Mouse (Mus musculus): ENCODE measurements around the gene Cryba4. TPM values are rescaled to one million over a fixed set of nuclear protein-coding genes. Genes with fewer than 3 reads are reported as not detected.

Gene Cryba4
- total and polyA plus RNA-seq, 2 experiments from 2014 or later = 2.4 TPM; not detected in 1

DNA sequence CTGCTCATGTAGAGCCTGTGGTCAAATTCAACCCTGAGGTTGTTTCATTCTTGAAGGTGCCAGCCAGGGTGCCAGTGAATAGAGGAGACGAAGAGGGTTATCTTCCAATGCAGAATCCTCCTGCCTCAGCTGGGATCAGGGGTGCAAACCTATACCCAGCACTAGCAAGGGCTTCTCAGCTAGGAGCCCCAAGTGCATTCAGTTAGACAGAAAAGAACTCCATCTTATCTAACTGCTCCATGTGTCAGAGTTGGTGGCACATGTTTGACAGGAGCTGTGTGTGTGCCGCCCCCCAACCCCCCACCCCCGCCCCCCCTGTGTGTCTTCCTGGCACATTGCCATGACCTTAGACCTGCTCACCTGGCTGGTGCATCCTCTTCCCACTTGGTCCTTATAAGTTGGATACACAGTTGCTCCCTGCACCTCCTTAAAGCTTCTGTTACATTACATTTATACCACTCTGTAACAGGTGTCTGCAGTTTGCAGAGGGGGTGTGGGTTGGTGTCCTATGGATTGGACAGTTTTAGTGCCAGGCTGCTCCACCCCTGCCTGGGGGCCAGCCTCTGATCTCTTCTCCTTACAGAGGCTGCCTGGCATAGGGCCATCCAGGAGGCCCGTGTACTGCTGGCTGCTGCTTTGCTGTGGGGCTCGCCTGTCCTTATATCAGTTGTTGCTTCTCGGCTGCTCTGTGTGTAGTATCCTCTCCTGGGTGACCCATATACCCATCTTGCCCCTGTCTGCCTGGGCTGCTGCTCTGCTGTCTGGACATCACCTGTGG is 44.3 kb upstream of the Cryba4 start:
- H3K4me3 ChIP-seq (ENCODE audit: low read depth, low read length) = no peak overlapping the region
- ATAC-seq = no peak
- H3K27me3 ChIP-seq (ENCODE audit: insufficient read depth, low read length) = no peaks in the 10 kb centered on the region
- no peak for DNase-seq
- H3K4me2 ChIP-seq (ENCODE audit: low read depth) = no peak overlapping the region
- 61% methylated on average over 6 of the region's 6 CpGs for WGBS
- H3K4me1 ChIP-seq (ENCODE audit: insufficient read depth) = no peaks in the 10 kb centered on the region
- H3K9ac ChIP-seq = no peak overlapping the region
- no peaks in the 10 kb centered on the region for H3K9me3 ChIP-seq (ENCODE audit: low read length)
- no peak overlapping the region for H3K27ac ChIP-seq (ENCODE audit: low read depth, low read length)
- no peak for TF ChIP-seq CTCF (IDR thresholded peaks at IDR 0.05; ENCODE audit: low read depth)
- no peaks in the 10 kb centered on the region for H3K36me3 ChIP-seq (ENCODE audit: insufficient read depth)

DNA sequence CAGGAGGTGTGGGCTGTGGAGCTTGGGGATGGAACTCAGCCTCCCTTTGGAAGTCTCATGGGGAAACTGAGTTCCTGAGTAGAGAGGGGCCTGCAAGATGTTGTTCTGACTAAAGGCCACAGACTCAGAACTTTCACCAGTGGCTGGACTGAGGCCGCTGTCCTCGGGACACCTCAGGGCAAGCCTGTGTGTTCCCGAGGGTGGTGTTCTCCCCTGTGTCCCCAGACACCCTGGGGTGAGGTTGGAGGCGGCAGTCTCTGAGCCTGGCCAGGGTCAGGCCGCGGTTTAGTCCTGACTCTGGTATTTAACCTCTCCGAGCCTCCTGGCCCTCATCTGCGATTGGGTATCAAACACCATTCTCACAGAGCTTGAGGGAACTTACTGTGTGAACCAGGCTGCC is 43.2 kb upstream of the Cryba4 start:
- H3K9me3 ChIP-seq (ENCODE audit: low read length) = no peaks in the 10 kb centered on the region
- no peak overlapping the region for H3K27ac ChIP-seq (ENCODE audit: low read depth, low read length)
- no peak overlapping the region for H3K4me3 ChIP-seq (ENCODE audit: low read depth, low read length)
- no peaks in the 10 kb centered on the region for H3K4me1 ChIP-seq (ENCODE audit: insufficient read depth)
- ATAC-seq = no peak
- no peaks in the 10 kb centered on the region for H3K27me3 ChIP-seq (ENCODE audit: insufficient read depth, low read length)
- H3K4me2 ChIP-seq (ENCODE audit: low read depth) = no peak overlapping the region
- H3K36me3 ChIP-seq (ENCODE audit: insufficient read depth) = no peaks in the 10 kb centered on the region
- no peak for DNase-seq
- WGBS = 61% methylated on average over 8 of the region's 8 CpGs
- H3K9ac ChIP-seq = no peak overlapping the region
- no peak for TF ChIP-seq CTCF (IDR thresholded peaks at IDR 0.05; ENCODE audit: low read depth)

DNA sequence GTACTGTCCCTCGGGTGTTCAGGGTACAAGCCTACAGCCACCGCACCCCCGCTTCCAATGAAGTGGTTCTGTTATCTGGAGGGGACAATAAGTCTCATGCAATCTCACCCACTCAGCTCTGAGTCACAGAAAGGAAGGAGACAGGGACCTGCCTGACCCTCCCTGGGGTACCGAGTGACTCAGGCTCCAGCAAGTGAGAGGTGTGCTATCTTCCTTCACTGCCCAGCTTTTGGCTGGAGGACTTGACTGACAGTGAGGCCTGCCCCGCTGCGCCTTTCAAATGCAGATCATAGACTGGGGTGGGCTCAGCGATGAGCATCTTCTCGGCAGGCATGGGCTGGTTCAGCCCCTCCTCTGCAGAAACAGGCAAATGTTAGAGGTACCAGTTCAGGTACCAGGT is 42.8 kb upstream of the Cryba4 start:
- Histone ChIP-seq H3K4me3 (ENCODE audit: low read depth, low read length) (no peak overlapping the region), H3K27ac (ENCODE audit: low read depth, low read length) (no peak overlapping the region), H3K27me3 (ENCODE audit: insufficient read depth, low read length) (no peaks in the 10 kb centered on the region), H3K4me1 (ENCODE audit: insufficient read depth) (no peaks in the 10 kb centered on the region), H3K4me2 (ENCODE audit: low read depth) (no peak overlapping the region), H3K9ac (no peak overlapping the region), H3K36me3 (ENCODE audit: insufficient read depth) (no peaks in the 10 kb centered on the region), H3K9me3 (ENCODE audit: low read length) (no peaks in the 10 kb centered on the region)
- 34% methylated on average over 8 of the region's 8 CpGs for WGBS
- DNase-seq = no peak
- TF ChIP-seq CTCF (IDR thresholded peaks at IDR 0.05; ENCODE audit: low read depth) = no peak
- no peak for ATAC-seq

DNA sequence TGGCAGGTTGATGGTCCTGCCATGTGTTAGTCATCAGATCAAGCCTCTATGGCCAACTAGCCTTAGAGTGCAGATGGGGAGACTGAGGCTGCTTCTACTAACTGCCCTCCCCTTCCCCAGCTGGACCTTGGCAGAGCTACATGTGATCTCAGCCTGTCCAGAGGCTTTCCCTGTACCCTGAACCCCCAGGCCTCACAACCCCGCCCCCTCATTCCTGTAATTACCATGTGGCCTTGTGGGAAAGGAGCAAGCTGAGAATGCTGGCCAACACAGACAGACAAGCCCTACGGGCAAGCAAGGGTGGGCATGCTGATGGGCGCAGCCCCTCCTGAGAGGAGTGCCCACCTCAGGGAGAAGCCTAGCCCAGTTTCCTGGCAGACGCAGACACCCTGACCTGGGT is 42.4 kb upstream of the Cryba4 start:
- WGBS = 57% methylated on average over 4 of the region's 4 CpGs
- no peak for ATAC-seq
- no peaks in the 10 kb centered on the region for H3K4me1 ChIP-seq (ENCODE audit: insufficient read depth)

DNA sequence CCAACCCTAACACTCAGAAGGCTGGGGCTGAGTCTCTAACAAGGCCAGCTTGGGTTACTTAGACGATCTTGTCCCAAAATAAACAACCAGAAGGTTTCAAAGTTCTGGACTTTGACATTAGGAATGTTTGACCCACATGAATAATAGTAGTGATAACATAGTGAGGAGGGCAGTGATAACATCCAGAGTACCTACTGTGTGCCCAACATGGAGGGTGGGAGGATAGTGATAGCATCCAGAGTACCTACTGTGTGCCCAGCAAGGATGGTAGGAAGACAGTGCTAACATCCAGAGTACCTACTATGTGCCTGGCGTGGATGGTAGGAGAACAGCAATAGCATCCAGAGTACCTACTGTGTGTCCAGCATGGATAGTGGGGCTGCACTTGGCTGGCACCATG is 41.5 kb upstream of the Cryba4 start:
- no peak for TF ChIP-seq CTCF (IDR thresholded peaks at IDR 0.05; ENCODE audit: low read depth)
- Histone ChIP-seq H3K9me3 (ENCODE audit: low read length) (no peaks in the 10 kb centered on the region), H3K27ac (ENCODE audit: low read depth, low read length) (no peak overlapping the region), H3K4me3 (ENCODE audit: low read depth, low read length) (no peak overlapping the region), H3K36me3 (ENCODE audit: insufficient read depth) (no peaks in the 10 kb centered on the region), H3K4me1 (ENCODE audit: insufficient read depth) (no peaks in the 10 kb centered on the region), H3K4me2 (ENCODE audit: low read depth) (no peak overlapping the region), H3K9ac (no peak overlapping the region), H3K27me3 (ENCODE audit: insufficient read depth, low read length) (no peaks in the 10 kb centered on the region)
- DNase-seq (no peak), ATAC-seq (no peak)
- WGBS = 80% methylated on average over 2 of the region's 2 CpGs

More for the DNA sequence above, 42.4 kb upstream of the Cryba4 start:
- H3K36me3 ChIP-seq (ENCODE audit: insufficient read depth) = no peaks in the 10 kb centered on the region
- no peak for DNase-seq
- H3K27ac ChIP-seq (ENCODE audit: low read depth, low read length) = no peak overlapping the region
- TF ChIP-seq CTCF (IDR thresholded peaks at IDR 0.05; ENCODE audit: low read depth) = no peak
- H3K27me3 ChIP-seq (ENCODE audit: insufficient read depth, low read length) = no peaks in the 10 kb centered on the region
- no peak overlapping the region for H3K9ac ChIP-seq
- no peak overlapping the region for H3K4me3 ChIP-seq (ENCODE audit: low read depth, low read length)
- no peak overlapping the region for H3K4me2 ChIP-seq (ENCODE audit: low read depth)
- H3K9me3 ChIP-seq (ENCODE audit: low read length) = no peaks in the 10 kb centered on the region

DNA sequence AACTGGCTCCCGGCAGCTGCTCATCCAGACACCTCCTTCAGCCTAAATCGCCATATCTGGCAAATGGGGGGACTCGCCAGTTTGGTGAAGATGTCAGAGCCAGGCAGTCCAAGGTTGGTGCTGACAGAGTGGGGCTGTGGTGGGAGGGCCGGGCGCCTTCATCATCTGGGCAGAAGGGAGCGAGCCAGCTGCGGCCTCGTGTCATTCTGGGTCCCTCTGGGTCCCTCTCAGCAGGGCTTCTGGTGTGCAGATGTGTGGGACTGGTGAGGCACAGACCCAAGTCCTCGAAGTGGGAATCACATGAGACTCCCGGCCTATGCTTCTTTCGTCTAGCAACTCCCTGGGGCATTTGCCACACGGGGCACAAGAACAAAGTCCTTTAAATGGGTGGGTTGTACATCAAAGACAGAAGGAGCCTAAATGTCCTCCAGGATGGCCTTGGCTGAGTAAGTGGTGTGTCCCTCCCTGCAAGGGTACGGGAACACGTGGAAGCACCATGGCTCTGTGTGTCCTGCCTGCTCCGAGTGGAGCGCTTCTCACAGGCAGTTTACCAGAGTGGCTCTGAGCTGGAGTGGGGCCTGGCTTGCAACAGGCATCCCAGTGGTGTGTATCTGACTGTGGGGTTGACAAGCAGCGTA is 40.1 kb upstream of the Cryba4 start:
- no peak overlapping the region for H3K9ac ChIP-seq
- 85% methylated on average over 17 of the region's 17 CpGs for WGBS
- H3K4me1 ChIP-seq (ENCODE audit: insufficient read depth) = no peaks in the 10 kb centered on the region
- ATAC-seq (no peak), DNase-seq (no peak)
- no peak overlapping the region for H3K27ac ChIP-seq (ENCODE audit: low read depth, low read length)
- H3K4me3 ChIP-seq (ENCODE audit: low read depth, low read length) = no peak overlapping the region
- H3K9me3 ChIP-seq (ENCODE audit: low read length) = no peaks in the 10 kb centered on the region
- H3K4me2 ChIP-seq (ENCODE audit: low read depth) = no peak overlapping the region
- H3K36me3 ChIP-seq (ENCODE audit: insufficient read depth) = no peaks in the 10 kb centered on the region
- no peak for TF ChIP-seq CTCF (IDR thresholded peaks at IDR 0.05; ENCODE audit: low read depth)
- no peaks in the 10 kb centered on the region for H3K27me3 ChIP-seq (ENCODE audit: insufficient read depth, low read length)

DNA sequence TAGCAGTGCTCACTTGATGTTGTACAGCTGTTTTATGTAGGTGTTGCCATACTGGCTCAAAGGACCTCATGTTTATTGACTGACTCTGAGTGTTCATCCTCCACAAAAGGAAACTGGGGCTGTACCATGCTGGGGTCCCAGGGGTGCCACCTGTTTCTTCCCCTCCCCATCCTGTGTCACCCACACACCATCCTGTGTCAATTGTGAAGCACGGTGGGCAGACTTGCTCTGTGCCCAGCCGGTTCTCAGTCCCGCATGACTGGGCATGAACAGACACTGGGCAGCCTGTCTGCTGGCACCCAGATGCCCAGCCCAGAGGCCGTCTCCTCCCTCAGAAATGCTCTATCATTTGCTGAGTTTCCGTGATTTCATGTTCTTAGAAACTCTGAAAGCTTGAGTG is 39.5 kb upstream of the Cryba4 start:
- DNase-seq = no peak
- WGBS = 69% methylated on average over 5 of the region's 5 CpGs

More for the DNA sequence above, 39.5 kb upstream of the Cryba4 start:
- Histone ChIP-seq H3K4me3 (ENCODE audit: low read depth, low read length) (no peak overlapping the region), H3K9me3 (ENCODE audit: low read length) (no peaks in the 10 kb centered on the region), H3K4me2 (ENCODE audit: low read depth) (no peak overlapping the region), H3K4me1 (ENCODE audit: insufficient read depth) (no peaks in the 10 kb centered on the region), H3K27ac (ENCODE audit: low read depth, low read length) (no peak overlapping the region), H3K27me3 (ENCODE audit: insufficient read depth, low read length) (no peaks in the 10 kb centered on the region), H3K9ac (no peak overlapping the region), H3K36me3 (ENCODE audit: insufficient read depth) (no peaks in the 10 kb centered on the region)
- ATAC-seq = no peak
- no peak for TF ChIP-seq CTCF (IDR thresholded peaks at IDR 0.05; ENCODE audit: low read depth)
